Mouse (Mus musculus): ENCODE measurements around the gene Cxxc4.

DNA sequence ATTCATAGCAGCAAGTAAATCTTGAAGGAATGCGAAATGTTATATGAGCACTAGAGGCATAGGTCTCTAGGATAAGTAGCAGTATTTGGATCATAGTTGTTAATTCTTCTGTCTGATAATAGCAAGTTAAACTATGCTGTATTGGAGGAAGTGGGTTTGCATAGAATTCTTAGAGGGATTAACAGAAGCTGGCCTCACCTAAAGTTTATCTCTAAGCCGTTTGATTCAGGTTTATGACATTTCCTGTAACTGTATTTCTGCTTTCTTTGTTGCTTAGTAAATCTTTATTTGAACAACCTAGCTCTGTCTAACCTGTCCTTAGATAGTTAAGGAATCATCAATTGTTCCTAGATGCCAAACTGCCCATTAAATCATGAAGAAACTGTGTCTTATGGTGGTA lies 3.5 kb upstream of the Cxxc4 start:
- TF ChIP-seq MAFK (IDR thresholded peaks at IDR 0.05; ENCODE audit: insufficient read depth, low read depth, low read length) (no peak), ZC3H11A (IDR thresholded peaks at IDR 0.05; ENCODE audit: borderline replicate concordance, low read depth, low read length) (no peak), CHD2 (IDR thresholded peaks at IDR 0.05; ENCODE audit: low read depth, low read length) (no peak)
